Mouse (Mus musculus) cerebellum, adult 9-11 months (tissue): ENCODE data around the gene Tent5c.
"Not testable (repeated sequence)": the region's sequence is repeated elsewhere in the genome, so short reads cannot be mapped to it uniquely, and the experiment has no call there.

Source experiments
- DNase-seq: peaks from one replicate; pipeline ENCODE4 v3.0.0; 2022

The Tent5c gene

GRCm38 (mm10) chr3:100438461-100439002 is 50.6 kb downstream of the Tent5c start:
- DNase-seq, result no peak

GRCm38 (mm10) chr3:100436756-100437155 is 52.4 kb downstream of the Tent5c start:
- DNase-seq, result no peak

- DNase-seq, result no peak
Measured at GRCm38 (mm10) chr3:100431705-100432104, 57.4 kb downstream of the Tent5c start.

GRCm38 (mm10) chr3:100430731-100431130 is 58.4 kb downstream of the Tent5c start:
- DNase-seq, result no peak

- no peak for DNase-seq
Measured at GRCm38 (mm10) chr3:100430101-100430500, 59.0 kb downstream of the Tent5c start.

GRCm38 (mm10) chr3:100429667-100430066 is 59.5 kb downstream of the Tent5c start:
- DNase-seq, result no peak

- no peak for DNase-seq
Measured at GRCm38 (mm10) chr3:100427548-100427947, 61.6 kb downstream of the Tent5c start.

- peak; percentile 10 for DNase-seq
Measured at GRCm38 (mm10) chr3:100422392-100423167, 66.5 kb downstream of the Tent5c start.

- no peak for DNase-seq
Measured at GRCm38 (mm10) chr3:100421354-100421753, 67.8 kb downstream of the Tent5c start.

- DNase-seq, result no peak
Measured at GRCm38 (mm10) chr3:100420691-100421056, 68.5 kb downstream of the Tent5c start.

- DNase-seq, result no peak
Measured at GRCm38 (mm10) chr3:100419962-100420690, 69.0 kb downstream of the Tent5c start.

- DNase-seq, result no peak
Measured at GRCm38 (mm10) chr3:100418387-100418786, 70.7 kb downstream of the Tent5c start.

GRCm38 (mm10) chr3:100417772-100418311 is 71.3 kb downstream of the Tent5c start:
- no peak for DNase-seq

- DNase-seq, result no peak
Measured at GRCm38 (mm10) chr3:100415671-100416070, 73.5 kb downstream of the Tent5c start.

- not testable (repeated sequence) for DNase-seq
Measured at GRCm38 (mm10) chr3:100413586-100413985, 75.5 kb downstream of the Tent5c start.

- DNase-seq, result no peak
Measured at GRCm38 (mm10) chr3:100411945-100412344, 77.2 kb downstream of the Tent5c start.

GRCm38 (mm10) chr3:100409280-100409679 is 79.8 kb downstream of the Tent5c start:
- no peak for DNase-seq

- no peak for DNase-seq
Measured at GRCm38 (mm10) chr3:100408351-100409043, 80.6 kb downstream of the Tent5c start.

GRCm38 (mm10) chr3:100402656-100403055 is 86.5 kb downstream of the Tent5c start:
- no peak for DNase-seq
